Mouse (Mus musculus) neural tube, postnatal 0 days (tissue): ENCODE measurements around the gene Crp. TPM values are rescaled to one million over a fixed set of nuclear protein-coding genes. Genes with fewer than 3 reads are reported as not detected.

Source experiments
- polyA plus RNA-seq: library from polyadenylated mRNA; unstranded; fragments of >200 nt; fragmentation: Nextera tagmentation; extraction: Ambion mirVana; gene quantifications from 2 replicates; pipeline ENCODE4 v1.2.1, GENCODE M21; 2015

Gene Crp
- polyA plus RNA-seq, result 0.28 and 0.39 TPM in 2 replicates

DNA sequence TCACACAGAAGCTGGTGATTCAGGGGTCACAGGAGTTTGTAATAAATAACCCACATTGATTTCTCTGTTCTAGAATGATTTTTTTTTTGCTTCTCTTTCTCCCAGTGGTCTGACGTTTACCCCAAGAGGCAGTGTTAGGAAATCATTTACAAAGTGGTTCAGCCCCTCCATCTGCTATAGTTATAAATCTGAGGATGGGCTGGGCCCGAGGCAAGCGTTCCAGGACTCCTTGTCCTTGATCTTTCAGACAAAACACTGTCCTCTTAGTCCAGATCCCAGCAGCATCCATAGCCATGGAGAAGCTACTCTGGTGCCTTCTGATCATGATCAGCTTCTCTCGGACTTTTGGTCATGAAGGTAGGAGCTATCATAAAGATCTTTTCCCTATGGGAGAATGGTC is at the start of gene Crp:
TSS of gene Crp (plus strand) at position 212 of the 400 bp plus-strand sequence.

Other genes starting within 250 kb of the Crp start
- 0.53 and 0.75 TPM in 2 replicates for gene Slamf9, start 222.7 kb upstream of the Crp start, polyA plus RNA-seq
- 10.1 and 13.0 TPM in 2 replicates for gene Igsf9, start 216.3 kb upstream of the Crp start, polyA plus RNA-seq
- gene Tagln2, start 198.0 kb upstream of the Crp start, polyA plus RNA-seq, result 120 and 130 TPM in 2 replicates
- gene Cfap45, start 177.3 kb upstream of the Crp start, polyA plus RNA-seq, result 3.4 and 4.2 TPM in 2 replicates
- gene Vsig8, start 142.1 kb upstream of the Crp start, polyA plus RNA-seq, result 3.5 and 4.2 TPM in 2 replicates
- 0.12 TPM in 1 of 2 replicates, not detected in the other for gene Slamf8, start 107.5 kb upstream of the Crp start, polyA plus RNA-seq
- gene Fcrl6, start 95.5 kb upstream of the Crp start, polyA plus RNA-seq, result 0.23 TPM in 1 of 2 replicates, not detected in the other
- gene Dusp23, start 65.1 kb upstream of the Crp start, polyA plus RNA-seq, result 15.4 and 16.2 TPM in 2 replicates
- not detected in 2 replicates for gene Apcs, start 197.0 kb downstream of the Crp start, polyA plus RNA-seq